Mouse (Mus musculus): ENCODE results near the gene Wfdc2. TPM values are rescaled to one million over a fixed set of nuclear protein-coding genes. Genes with fewer than 3 reads are reported as not detected.
"Not testable (repeated sequence)": the region's sequence is repeated elsewhere in the genome, so short reads cannot be mapped to it uniquely, and the experiment has no call there.

Wfdc2 gene
- polyA plus RNA-seq, 1 experiment from 2014 or later: 1.2 TPM

- H3K4me2 ChIP-seq (ENCODE audit: low read length): no peak overlapping the region
- no peak overlapping the region for H3K4me3 ChIP-seq (replicated peaks; ENCODE audit: low read depth, low read length)
- peaks cover 4% of the 10 kb centered on the region; the same call in 1 of the 2 replicates for H3K4me1 ChIP-seq (ENCODE audit: control insufficient read depth, insufficient read depth, low read length)
- no peak for DNase-seq
- WGBS: 50% methylated on average over 16 of the region's 16 CpGs
- no peak overlapping the region for H3K9ac ChIP-seq (replicated peaks; ENCODE audit: low read length)
- H3K27ac ChIP-seq (replicated peaks; ENCODE audit: low read depth, low read length): no peak overlapping the region
- no peaks in the 10 kb centered on the region for H3K36me3 ChIP-seq (ENCODE audit: control insufficient read depth, insufficient read depth, low read length)
- H3K9me3 ChIP-seq (ENCODE audit: control insufficient read depth, low read length): no peaks in the 10 kb centered on the region
- peaks cover 13% of the 10 kb centered on the region for H3K27me3 ChIP-seq (ENCODE audit: control insufficient read depth, insufficient read depth, low read length)
- ATAC-seq (ENCODE audit: low FRiP score, low TSS enrichment): no peak
These were observed 3.1 kb upstream of the Wfdc2 start for GRCm38 (mm10) chr2:164558991-164559645.

GRCm38 (mm10) chr2:164560106-164560505 lies 2.1 kb upstream of the Wfdc2 start:
- Histone ChIP-seq H3K36me3 (ENCODE audit: control insufficient read depth, insufficient read depth, low read length) (no peaks in the 10 kb centered on the region), H3K27me3 (ENCODE audit: control insufficient read depth, insufficient read depth, low read length) (peaks cover 13% of the 10 kb centered on the region), H3K4me2 (ENCODE audit: low read length) (no peak overlapping the region), H3K4me3 (replicated peaks; ENCODE audit: low read depth, low read length) (no peak overlapping the region), H3K27ac (replicated peaks; ENCODE audit: low read depth, low read length) (no peak overlapping the region), H3K9ac (replicated peaks; ENCODE audit: low read length) (no peak overlapping the region), H3K9me3 (ENCODE audit: control insufficient read depth, low read length) (no peaks in the 10 kb centered on the region), H3K4me1 (ENCODE audit: control insufficient read depth, insufficient read depth, low read length) (peaks cover 4% of the 10 kb centered on the region; the same call in 1 of the 2 replicates)
- WGBS: 93% methylated on average over 8 of the region's 8 CpGs
- ATAC-seq (ENCODE audit: low FRiP score, low TSS enrichment): no peak
- DNase-seq: no peak

GRCm38 (mm10) chr2:164563339-164564038 lies 1.3 kb downstream of the Wfdc2 start:
- Histone ChIP-seq H3K4me3 (replicated peaks; ENCODE audit: low read depth, low read length) (peak overlapping the region; percentile 42), H3K4me1 (ENCODE audit: control insufficient read depth, insufficient read depth, low read length) (peaks cover 4% of the 10 kb centered on the region; the same call in 1 of the 2 replicates), H3K27ac (replicated peaks; ENCODE audit: low read depth, low read length) (no peak overlapping the region), H3K4me2 (ENCODE audit: low read length) (peak overlapping the region; percentile 92), H3K27me3 (ENCODE audit: control insufficient read depth, insufficient read depth, low read length) (peaks cover 13% of the 10 kb centered on the region), H3K9ac (replicated peaks; ENCODE audit: low read length) (peak overlapping the region; percentile 45), H3K36me3 (ENCODE audit: control insufficient read depth, insufficient read depth, low read length) (no peaks in the 10 kb centered on the region), H3K9me3 (ENCODE audit: control insufficient read depth, low read length) (no peaks in the 10 kb centered on the region)
- ATAC-seq (ENCODE audit: low FRiP score, low TSS enrichment) (peak; percentile 48), DNase-seq (peak; percentile 77)
- WGBS: under 1% methylated on average over 32 of the region's 32 CpGs

GRCm38 (mm10) chr2:164564346-164564745 lies 2.1 kb downstream of the Wfdc2 start:
- peaks cover 13% of the 10 kb centered on the region for H3K27me3 ChIP-seq (ENCODE audit: control insufficient read depth, insufficient read depth, low read length)
- H3K4me2 ChIP-seq (ENCODE audit: low read length): no peak overlapping the region
- H3K9me3 ChIP-seq (ENCODE audit: control insufficient read depth, low read length): no peaks in the 10 kb centered on the region
- peaks cover 4% of the 10 kb centered on the region; the same call in 1 of the 2 replicates for H3K4me1 ChIP-seq (ENCODE audit: control insufficient read depth, insufficient read depth, low read length)
- H3K9ac ChIP-seq (replicated peaks; ENCODE audit: low read length): no peak overlapping the region
- ATAC-seq (ENCODE audit: low FRiP score, low TSS enrichment) (no peak), DNase-seq (no peak)
- WGBS: 66% methylated on average over 5 of the region's 5 CpGs
- no peaks in the 10 kb centered on the region for H3K36me3 ChIP-seq (ENCODE audit: control insufficient read depth, insufficient read depth, low read length)
- no peak overlapping the region for H3K27ac ChIP-seq (replicated peaks; ENCODE audit: low read depth, low read length)
- H3K4me3 ChIP-seq (replicated peaks; ENCODE audit: low read depth, low read length): no peak overlapping the region

- Histone ChIP-seq H3K4me3 (replicated peaks; ENCODE audit: low read depth, low read length) (no peak overlapping the region), H3K4me1 (ENCODE audit: control insufficient read depth, insufficient read depth, low read length) (peaks cover 4% of the 10 kb centered on the region; the same call in 1 of the 2 replicates), H3K27ac (replicated peaks; ENCODE audit: low read depth, low read length) (no peak overlapping the region), H3K36me3 (ENCODE audit: control insufficient read depth, insufficient read depth, low read length) (no peaks in the 10 kb centered on the region), H3K9ac (replicated peaks; ENCODE audit: low read length) (no peak overlapping the region), H3K9me3 (ENCODE audit: control insufficient read depth, low read length) (no peaks in the 10 kb centered on the region), H3K27me3 (ENCODE audit: control insufficient read depth, insufficient read depth, low read length) (peaks cover 13% of the 10 kb centered on the region), H3K4me2 (ENCODE audit: low read length) (no peak overlapping the region)
- no peak for ATAC-seq (ENCODE audit: low FRiP score, low TSS enrichment)
- DNase-seq: no peak
- WGBS: 90% methylated on average over 2 of the region's 2 CpGs
These were observed 4.8 kb downstream of the Wfdc2 start for GRCm38 (mm10) chr2:164566997-164567396.

- H3K27me3 ChIP-seq (ENCODE audit: control insufficient read depth, insufficient read depth, low read length): peaks cover 10% of the 10 kb centered on the region
- peaks cover 4% of the 10 kb centered on the region; the same call in 1 of the 2 replicates for H3K4me1 ChIP-seq (ENCODE audit: control insufficient read depth, insufficient read depth, low read length)
- H3K4me2 ChIP-seq (ENCODE audit: low read length): no peak overlapping the region
- H3K27ac ChIP-seq (replicated peaks; ENCODE audit: low read depth, low read length): no peak overlapping the region
- no peak for DNase-seq
- ATAC-seq (ENCODE audit: low FRiP score, low TSS enrichment): no peak
- no peaks in the 10 kb centered on the region for H3K9me3 ChIP-seq (ENCODE audit: control insufficient read depth, low read length)
- no peak overlapping the region for H3K4me3 ChIP-seq (replicated peaks; ENCODE audit: low read depth, low read length)
- no peaks in the 10 kb centered on the region for H3K36me3 ChIP-seq (ENCODE audit: control insufficient read depth, insufficient read depth, low read length)
- no peak overlapping the region for H3K9ac ChIP-seq (replicated peaks; ENCODE audit: low read length)
- 93% methylated on average over 5 of the region's 5 CpGs for WGBS
These were observed 5.2 kb downstream of the Wfdc2 start for GRCm38 (mm10) chr2:164567460-164567859.

GRCm38 (mm10) chr2:164573359-164573758 lies 11.1 kb downstream of the Wfdc2 start, which contains the start of gene Spint3:
TSS of gene Spint3 (minus strand) at chr2:164573459.
- not testable (repeated sequence) for H3K4me2 ChIP-seq (ENCODE audit: low read length); H3K9me3 ChIP-seq (ENCODE audit: control insufficient read depth, low read length); DNase-seq; H3K27me3 ChIP-seq (ENCODE audit: control insufficient read depth, insufficient read depth, low read length); H3K27ac ChIP-seq (replicated peaks; ENCODE audit: low read depth, low read length); H3K4me3 ChIP-seq (replicated peaks; ENCODE audit: low read depth, low read length); H3K4me1 ChIP-seq (ENCODE audit: control insufficient read depth, insufficient read depth, low read length); H3K9ac ChIP-seq (replicated peaks; ENCODE audit: low read length); H3K36me3 ChIP-seq (ENCODE audit: control insufficient read depth, insufficient read depth, low read length); ATAC-seq (ENCODE audit: low FRiP score, low TSS enrichment)
- 87% methylated on average over 6 of the region's 6 CpGs for WGBS

GRCm38 (mm10) chr2:164585025-164585725 lies 23.0 kb downstream of the Wfdc2 start, which contains the start of gene Wfdc6a:
TSS of gene Wfdc6a (minus strand) at chr2:164585447.
- H3K4me3 ChIP-seq (replicated peaks; ENCODE audit: low read depth, low read length); H3K9ac ChIP-seq (replicated peaks; ENCODE audit: low read length); H3K9me3 ChIP-seq (ENCODE audit: control insufficient read depth, low read length); ATAC-seq (ENCODE audit: low FRiP score, low TSS enrichment); H3K4me1 ChIP-seq (ENCODE audit: control insufficient read depth, insufficient read depth, low read length); H3K36me3 ChIP-seq (ENCODE audit: control insufficient read depth, insufficient read depth, low read length); H3K27ac ChIP-seq (replicated peaks; ENCODE audit: low read depth, low read length); H3K27me3 ChIP-seq (ENCODE audit: control insufficient read depth, insufficient read depth, low read length); H3K4me2 ChIP-seq (ENCODE audit: low read length): not testable (repeated sequence)
- 57% methylated on average over 13 of the region's 13 CpGs for WGBS
- DNase-seq: peak; percentile 8
